Mouse (Mus musculus) spleen, adult 12 weeks (tissue): Measurements from ENCODE around the gene 2510039O18Rik.

ENCODE experiments used
- DNase-seq: peaks from one replicate; pipeline ENCODE4 v3.0.0; 2022; ENCODE audit warnings: low spot score

The 2510039O18Rik gene

DNA sequence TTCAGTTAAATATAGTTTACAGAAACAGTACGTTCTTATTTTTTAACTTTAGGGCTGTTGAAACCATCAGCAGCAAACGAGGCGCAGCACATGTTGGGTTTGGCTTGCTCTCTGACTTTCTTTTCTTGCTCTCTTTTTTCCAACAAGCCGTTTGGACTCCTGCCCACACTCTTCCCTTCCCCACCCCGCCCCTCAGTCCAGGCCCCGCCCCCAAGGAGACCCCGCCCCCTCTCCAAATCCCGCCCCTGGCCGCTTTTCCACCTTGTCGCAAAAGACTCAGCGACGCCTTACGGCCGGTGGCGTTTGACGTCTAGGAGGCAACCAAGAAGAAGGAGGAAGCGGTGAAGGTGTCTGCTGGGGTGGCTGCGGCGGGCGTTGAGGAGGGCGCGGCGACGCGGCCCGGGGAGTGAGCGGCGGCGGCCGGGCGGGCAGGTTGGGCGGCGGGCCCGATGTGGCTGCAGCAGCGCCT is at the start of gene 2510039O18Rik:
TSS of gene 2510039O18Rik (plus strand) at position 320 of the 469 bp plus-strand sequence.
- peak; percentile 64 for DNase-seq

DNA sequence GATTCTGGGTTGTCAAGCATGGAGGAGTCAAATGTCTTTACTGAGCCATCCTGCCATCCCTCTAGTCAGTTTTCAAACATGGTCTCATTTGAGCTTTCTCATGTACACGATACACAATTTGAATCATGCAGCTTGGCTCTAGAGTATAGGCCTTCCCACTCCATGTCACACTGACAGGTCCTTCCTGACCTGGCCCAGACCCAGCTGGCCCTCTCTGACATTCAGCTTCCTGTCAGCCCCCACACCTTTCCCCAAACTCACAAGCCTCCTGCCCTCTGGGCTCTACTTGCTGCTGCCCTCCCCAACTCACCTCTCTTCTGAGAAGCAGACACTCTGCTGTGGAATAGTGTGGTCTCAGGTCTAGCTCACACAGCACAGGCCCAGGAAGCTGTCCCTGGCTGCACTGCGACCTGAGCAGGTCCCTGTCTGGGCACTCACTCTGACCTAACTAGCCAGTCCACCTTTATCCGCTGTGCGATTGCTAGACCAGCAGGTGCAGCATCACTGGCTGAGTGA is 44.8 kb upstream of the 2510039O18Rik start:
- no peak for DNase-seq

DNA sequence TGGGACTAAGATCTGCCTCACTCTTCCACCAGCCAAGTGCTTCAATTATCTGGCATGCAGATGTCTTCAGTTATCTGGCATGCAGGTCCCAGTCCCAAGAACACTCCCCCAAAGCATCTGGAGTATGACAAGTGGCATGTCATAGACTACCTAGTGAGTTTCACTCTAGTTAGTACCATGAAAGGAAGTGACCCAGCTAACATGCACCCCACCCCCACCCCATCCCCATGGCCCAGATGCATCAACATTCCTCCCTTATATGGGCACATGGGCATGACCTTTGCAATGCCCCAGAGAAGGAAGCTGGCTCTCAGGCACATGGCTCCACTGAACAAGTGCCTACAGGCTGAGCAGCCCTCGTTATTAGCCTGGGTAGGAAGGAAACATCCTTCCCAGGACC is 44.3 kb upstream of the 2510039O18Rik start:
- DNase-seq: no peak

DNA sequence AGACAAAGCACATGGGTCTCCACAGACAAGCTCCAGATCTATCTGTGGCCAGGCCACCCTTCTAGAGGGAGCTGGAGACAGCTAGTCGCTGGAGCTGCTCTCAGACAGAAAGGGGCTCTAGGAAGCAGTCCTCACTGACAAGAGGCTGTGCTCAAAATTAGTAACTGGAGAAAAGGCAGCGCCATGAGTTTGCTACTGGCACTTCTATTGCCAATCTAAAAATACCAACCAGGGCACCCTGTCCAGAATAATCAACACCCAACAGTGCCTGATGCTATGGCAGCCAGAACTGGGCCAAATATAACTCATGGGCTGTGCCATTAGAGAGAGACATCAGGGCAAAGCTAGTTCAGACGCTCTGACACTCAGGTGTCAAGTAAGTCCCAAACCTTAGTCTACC is 43.3 kb upstream of the 2510039O18Rik start:
- no peak for DNase-seq

DNA sequence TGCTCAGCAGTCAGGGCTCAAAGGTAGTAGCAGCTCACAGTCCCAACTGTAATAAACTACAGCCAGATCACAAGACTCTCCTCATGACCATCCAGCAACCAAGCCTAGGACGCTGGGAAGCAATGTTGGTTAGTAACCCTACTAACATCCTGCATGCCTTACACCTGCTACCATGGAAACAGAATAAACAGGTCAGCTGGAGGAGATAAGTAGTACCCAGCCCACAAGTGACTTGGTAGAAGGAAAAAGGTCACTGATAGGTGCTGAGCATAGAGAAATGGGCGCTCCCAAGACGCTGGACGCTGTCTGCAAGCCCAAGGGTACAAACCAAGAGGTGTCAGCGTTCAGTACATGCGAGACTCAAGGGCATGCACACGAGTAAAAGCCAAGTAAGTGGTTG is 40.2 kb upstream of the 2510039O18Rik start:
- no peak for DNase-seq

DNA sequence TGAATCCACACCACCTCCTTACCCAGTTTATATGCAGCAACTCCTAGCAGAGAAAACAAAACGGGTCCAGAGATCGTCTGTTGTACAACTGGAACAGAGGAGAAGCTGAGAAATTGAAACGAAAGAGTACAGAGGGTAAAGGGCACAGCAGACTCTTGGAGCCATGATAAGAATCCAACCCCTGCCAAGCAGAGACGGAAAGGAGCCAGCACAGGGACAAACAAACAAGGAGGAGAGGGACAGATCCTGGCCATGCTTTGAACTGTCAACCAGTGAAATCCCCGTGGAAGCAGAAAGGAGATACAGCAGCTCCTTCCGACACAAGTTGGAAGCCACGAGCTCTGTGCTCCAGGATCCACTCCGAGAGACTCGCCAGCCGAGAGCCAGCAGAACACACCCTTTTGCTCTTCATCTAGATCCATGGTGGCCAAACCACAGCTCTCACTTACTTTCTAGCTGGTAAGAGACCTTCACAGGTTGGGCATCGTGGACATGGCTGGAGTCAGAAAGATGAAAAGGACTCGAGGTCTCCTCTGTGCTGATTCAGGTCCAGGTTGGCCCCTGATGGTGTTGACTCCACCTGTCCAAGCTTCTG is 37.7 kb upstream of the 2510039O18Rik start:
- DNase-seq: no peak

DNA sequence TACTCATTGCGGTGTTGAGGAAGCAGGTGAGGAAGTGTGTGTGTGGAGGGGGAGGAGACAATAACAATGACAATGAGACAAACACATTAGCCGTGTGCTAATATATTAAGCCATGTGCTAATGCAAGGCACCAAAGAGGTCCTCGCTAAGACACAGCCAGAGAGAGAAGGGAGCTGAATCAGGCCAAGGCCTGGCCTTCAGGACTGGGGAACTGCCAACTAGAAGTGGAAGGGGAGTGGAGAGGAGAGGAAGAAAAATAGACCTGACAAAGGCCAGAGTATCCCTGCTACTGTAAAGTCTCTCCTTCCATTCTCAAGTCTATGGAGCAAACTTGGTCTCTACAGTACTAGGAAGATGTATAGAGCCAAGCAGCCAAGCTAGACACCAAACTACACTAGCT is 37.1 kb upstream of the 2510039O18Rik start:
- no peak for DNase-seq

DNA sequence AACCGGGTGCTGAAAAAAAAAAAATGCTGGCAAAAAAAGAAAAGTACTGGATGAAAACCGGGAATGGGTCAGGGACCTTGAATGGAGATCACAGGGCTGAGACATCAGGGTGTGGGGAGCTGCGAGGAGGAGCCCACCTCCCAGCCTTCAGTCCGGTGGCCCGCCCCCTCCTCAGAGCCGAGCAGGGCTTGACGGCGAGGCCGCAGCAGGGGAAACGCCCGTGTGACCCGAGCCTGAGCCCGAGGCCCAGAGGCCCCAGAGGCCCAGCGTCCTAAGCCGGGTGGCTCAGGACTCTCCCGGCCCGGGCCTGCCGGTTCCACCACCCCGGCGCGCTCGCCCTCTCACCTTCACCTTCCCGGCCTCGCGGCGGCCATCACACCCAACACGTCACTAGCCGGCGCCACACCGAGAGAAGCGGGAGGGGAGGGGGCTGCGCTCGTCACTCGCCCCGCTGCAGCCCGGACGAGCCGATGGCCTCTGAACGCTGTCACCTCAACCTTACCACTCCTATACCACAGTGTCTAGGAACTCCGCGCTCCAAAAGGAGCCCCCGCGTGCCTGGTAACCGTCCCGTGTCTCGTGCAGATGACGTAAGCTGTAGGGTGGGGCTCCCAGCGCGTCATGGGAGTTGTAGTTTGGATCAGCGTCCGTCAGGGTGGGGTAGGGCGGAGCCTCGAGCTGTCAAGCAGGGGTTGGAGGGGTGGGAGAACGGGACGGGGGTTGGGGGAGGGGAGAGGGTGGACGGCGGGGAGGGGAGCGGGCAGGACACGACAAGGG is 36.2 kb upstream of the 2510039O18Rik start, which contains the start of gene Mfn2:
TSS of gene Mfn2 (minus strand) at position 392 of the 777 bp plus-strand sequence.
- peak; percentile 85 for DNase-seq

DNA sequence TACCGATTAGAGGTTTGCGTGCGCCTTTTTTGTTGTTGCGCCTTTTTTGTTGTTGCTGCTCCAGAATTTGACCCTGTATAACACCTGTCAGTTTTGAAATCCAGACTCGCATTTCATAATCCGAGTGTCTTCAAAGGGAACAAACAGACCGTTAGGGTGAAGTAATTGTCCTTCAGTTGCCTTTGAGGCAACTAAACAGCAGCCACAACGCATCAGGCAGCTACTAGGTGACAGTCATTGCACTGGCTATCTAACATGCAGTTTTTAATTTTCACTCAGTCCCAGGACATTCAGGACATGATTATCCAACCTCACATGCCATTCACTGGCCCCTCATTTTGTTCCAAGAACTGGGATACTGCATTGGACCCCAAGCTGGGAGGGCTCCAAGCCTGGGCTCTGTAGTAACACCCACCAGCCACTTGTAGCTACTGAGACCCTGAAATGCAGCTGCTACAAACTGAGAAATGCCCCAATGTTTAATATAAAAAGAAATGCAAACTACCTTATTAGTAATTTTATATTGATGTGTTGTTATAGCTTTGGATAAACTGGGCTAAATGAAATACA is 35.5 kb upstream of the 2510039O18Rik start:
- DNase-seq: no peak

DNA sequence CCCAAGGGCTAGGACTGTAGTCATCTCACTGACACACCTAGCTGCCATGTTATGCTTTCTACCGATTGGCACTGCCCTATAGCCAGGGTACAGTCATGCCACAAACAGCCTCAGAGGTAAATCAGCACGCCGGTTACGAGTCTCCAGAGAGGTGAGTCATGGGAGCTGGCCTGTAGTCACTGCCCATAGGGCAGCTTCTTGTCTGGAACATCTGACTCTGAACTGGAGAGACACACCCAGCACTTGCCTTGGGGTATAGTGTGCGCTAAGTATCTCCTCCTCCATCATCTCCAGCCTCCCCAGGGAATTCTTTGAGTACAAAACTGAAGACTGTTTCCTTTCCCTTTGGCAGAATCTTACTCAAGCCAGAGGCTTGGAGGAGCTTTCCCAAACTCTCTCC is 34.5 kb upstream of the 2510039O18Rik start:
- no peak for DNase-seq

DNA sequence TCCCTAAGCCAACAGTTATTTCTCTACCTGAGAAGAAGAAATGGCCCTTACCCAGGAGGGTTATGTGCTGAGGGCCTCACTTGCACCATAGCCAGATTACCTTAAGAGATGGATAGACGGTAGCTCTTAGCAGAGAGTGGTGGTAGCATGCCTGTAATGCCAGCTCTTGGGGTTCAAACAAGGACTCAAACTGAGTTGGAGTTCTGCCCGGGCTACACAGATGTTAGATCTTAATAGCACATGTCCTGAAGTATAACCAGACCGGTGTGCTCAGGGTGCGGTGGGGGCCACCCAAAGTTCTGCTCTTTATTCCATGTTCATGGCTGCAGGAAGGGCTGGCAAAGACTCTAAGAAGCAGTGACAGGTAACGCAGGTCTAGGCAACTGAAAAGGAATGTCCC is 31.2 kb upstream of the 2510039O18Rik start:
- DNase-seq: no peak

DNA sequence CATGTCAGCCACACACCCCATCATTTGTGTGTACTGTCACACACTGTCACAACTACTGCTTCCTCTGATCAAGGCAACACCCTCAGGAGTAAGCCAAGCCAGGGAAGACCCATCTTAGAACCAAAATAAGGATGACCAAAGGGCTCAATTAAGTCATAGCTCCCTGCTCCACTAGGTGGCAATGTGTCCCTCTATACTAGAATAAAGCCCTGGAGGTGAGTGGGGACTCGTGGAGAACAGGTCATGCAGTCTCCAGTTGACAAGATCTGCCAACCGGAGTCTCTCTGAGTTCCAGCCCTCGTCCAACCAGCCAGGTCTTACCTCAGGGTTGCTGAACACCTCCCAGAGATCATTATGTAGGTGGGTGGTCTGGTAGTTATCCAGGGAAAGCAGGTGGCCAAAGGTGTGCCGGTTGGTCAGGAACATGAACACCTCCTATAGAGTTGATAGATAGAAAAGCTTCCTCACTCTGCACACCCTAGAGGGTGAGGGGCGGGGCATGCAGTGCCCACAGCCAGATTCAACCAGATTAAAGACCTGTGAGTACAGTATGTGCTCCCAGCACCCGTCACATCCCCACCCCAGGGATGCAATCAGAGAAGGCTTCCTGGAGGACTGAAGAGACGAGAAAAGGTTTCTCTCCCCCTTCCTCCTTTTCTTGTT is 22.1 kb upstream of the 2510039O18Rik start:
- DNase-seq: no peak

DNA sequence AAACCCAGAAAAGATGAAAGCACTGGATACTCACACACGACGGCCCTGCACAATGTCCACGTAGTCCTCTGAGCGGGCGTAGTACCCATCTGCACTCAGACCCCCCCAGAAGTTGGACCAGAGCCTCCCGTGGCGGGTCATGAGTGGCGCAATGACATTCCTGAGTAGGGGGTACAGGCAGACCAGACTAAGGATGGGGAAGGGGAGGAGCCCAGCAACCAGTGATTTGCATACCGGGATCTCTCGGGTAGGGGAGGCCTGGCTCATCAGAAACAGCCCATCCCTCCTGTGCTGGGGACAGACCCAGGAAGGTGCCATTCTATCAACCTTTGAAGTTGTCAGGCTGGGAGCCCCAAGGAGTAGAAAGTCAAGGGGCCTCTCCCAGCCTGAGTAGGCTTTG is 19.7 kb upstream of the 2510039O18Rik start:
- no peak for DNase-seq

DNA sequence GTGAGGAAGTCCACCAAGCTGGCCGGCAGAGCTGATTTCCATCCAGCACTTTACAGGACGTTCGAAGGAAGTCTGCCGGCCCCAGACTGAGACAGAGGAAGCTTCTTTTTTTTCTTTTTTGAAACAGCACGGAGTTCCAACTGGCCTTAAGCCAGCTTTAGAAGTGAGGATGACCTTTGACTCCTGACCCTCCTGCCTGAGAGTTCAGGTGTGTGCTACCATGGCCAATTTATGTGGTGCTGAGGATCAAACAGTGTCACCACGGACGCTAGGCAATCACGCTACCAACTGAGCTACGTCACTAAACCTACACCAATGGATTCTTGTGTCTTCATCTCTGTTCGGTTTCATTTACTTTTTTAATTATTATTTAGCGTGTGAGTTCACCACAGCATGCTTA is 18.4 kb upstream of the 2510039O18Rik start:
- no peak for DNase-seq

DNA sequence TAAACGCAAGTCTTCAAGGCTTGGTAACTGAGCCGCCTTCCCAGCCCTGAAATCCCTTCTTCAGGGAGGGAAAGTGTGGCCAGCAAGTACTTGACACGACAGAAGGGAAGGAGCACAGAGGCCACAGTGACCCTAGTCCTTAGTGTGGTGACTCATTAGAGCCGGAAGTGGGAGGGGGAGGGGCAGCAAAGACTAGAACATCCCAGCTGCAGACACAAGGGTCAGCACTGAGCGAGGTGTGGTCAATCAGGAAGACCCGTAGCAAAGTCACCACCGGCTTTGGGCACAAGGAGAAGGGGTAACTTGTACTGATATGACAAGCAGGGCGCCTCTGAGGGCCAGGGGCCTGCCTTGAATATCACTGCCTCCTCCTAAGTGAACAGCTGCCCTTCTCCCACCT is 13.0 kb upstream of the 2510039O18Rik start:
- DNase-seq: no peak

DNA sequence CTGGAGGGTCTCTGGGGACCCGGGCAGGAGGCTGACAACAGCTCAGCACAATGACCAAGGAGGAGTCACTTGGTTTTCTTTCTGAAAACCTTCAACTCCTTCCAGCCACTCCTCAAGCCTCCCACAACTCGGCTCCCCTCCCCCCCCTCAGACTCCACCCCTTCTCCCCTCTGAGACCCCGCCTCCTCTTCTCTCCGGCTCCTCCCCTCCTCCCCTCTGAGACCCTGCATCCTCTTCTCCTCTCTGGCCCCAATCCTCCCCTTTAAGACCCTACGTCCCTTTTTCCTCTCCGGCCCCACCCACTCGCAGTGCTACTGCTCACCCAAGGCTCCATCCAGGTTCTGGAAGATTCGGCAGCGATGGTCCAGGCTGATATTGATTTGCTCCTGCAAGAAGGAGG is 12.6 kb upstream of the 2510039O18Rik start:
- DNase-seq: no peak

DNA sequence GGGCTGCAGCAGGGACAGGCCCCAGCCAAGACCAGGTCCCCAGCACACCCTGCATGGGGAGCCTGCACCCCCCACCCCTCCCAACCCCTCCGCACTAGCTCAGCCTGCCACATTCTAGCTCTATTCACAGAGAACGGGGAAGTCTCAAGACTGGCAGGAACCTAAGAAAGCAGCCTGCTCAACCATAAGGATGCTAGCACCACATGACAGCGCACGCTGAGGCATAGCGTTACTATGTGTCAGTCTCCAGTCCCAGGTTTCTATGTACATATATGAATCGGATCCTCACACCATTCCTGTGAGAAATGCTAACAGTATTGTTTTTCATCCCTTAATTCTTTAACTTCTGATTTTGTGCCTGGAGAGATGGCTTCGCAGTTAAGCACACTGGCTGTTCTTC is 12.2 kb upstream of the 2510039O18Rik start:
- DNase-seq: no peak

DNA sequence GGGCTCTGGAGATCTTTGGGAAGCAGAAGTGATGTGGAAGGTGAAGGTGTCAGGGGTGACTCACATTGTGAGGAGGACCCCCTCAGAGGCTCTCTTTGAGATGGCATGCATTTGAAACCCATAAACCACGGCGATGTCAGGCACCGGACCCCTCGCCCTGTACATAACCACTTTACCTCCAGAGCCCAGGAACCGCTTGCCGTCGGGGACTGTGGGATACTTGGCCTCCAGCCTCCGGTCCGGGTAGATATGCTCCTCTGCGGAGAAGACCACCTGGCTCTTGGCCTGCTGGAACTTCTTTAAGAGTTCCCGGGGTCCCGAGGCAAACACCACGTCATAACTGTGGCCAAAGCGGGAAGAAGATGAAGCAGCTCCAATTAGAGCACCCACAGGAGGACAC is 9.7 kb upstream of the 2510039O18Rik start:
- DNase-seq: no peak

DNA sequence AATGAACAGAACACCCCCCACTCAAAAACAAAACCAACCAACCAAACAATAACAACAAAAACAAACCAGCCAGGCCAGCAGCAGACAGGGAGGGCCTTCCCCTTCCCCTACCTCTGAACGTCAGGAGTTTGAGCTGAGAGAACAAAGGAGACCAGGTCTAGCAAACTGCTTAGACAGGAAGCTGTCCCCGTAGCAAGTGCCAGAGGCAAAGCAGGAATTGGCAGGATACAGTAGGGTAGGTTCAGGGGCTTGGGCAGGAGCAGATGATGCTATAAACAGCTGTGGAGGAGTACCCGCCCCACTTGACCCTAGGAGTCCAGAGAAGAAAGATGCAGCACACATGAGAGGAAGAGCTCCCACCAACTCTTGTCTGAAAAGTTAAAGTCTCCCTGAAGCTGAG is 6.6 kb upstream of the 2510039O18Rik start:
- DNase-seq: no peak

DNA sequence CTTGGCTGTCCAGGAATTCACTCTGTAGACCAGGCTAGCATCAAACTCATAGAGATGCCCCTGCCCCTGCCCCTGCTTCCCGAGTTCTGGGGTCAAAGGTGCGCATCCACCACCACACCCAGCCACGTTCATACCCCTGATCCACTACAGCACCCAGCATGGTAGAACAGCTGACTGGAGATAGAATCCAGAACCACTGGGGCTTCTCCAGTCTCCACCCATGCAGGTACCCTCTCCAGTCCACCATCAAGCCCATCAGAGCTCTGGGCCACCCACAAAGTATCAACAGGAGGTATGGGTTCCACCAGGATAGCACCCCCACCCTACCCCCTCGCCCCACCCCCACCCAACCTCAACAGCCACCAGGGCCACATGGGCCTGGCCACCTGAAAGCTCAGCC is 6.1 kb upstream of the 2510039O18Rik start:
- no peak for DNase-seq

DNA sequence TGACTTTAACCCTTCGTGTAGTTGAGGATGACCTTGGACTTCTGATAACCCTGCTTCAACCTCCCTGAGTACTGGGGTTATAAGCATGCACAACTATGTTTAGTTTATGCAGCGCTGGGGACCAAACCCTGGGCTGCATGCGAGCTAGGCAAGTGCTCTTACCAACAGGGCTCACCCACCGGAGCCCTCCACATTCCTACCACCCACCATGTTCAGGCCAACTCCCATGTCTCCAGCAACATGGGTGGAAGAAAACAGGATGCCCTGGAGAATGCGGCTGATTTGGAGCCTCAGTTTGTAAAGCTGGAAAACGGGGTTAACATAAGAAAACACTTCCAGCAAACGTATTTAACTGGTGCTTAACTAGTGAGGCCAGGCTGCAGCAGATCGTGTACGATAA is 4.8 kb upstream of the 2510039O18Rik start:
- DNase-seq: no peak

DNA sequence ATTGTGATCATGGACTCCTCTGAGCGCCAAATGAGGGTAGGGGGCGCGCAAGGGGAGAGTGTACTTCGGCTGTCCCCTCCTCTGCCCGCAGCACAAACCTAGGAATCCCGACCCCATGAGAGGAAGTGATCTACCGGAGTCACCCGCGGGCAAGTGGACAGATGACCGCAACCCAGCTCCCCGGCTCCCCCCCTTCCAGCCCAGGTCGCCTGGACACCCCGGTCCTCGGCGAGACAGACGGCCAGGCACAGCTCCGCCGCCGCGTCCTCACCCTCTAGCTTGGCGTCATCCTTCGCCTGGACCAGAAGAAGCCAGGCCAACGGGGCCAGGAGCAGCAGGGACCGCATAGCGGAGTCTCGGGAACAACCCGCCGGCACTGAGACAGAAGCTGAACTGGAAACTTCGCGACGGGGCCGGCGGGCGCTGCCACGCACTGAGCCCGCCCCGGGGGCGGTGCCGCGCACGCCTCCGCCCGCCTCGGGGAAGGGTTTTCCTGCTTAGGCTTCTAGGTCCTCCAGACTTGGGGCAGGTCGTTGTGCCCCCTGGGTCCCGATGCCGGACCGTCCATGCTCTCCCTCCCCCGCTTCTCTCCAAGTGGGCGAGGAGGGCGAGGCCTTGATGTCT is 4.3 kb upstream of the 2510039O18Rik start, which contains the start of gene Plod1:
TSS of gene Plod1 (minus strand) at position 437 of the 624 bp plus-strand sequence.
- peak; percentile 61 for DNase-seq
